Comparison of ENCODE assay signal across 13 mouse cellular contexts in genomic region chr11:113109096-113109495, GRCm38 (mm10).
DNase-seq lines count a peak whose midpoint lies in the region.
"Had no signal": no experiment of that assay in that cellular context is flagged by ENCODE, and none has a peak within 500 bp of the region (broad histone marks: within the 10 kb centered on the region; RNA-seq: fewer than 3 reads in every experiment).

No protein-coding gene starts in this region.

- peak; percentile 35 for DNase-seq in adrenal gland, adult 2 months
- no peak for DNase-seq in adrenal gland, postnatal 4 days (ENCODE audit: low spot score in 2 of 2)
- peak; percentile 24 for DNase-seq in lung, postnatal 36 days
- DNase-seq in lung, postnatal 4 days, result no peak
- DNase-seq in 3134 (ENCODE audit: extremely low read depth, insufficient read length, low spot score), result peak; percentile 43
- DNase-seq in adipocyte (ENCODE audit: low spot score), result peak; percentile 23
- no peak for DNase-seq in cerebellum, adult 11 months
- DNase-seq: cerebellum, adult 11-12 months; cerebellum, adult 9-10 months; cerebellum, postnatal 25 days; gastrocnemius, postnatal 36 days; heart, adult 11 months; heart, postnatal 36 days had no signal

Comparison
In these comparisons a context has a peak if more than half of its experiments do, and no peak if none do; other contexts are left out.
1. DNase-seq: peak in adrenal gland, adult 2 months (single experiment), lung, postnatal 36 days (single experiment), 3134 (single experiment) and adipocyte (single experiment); none in adrenal gland, postnatal 4 days (0 of 2), lung, postnatal 4 days (0 of 2) and cerebellum, adult 11 months (single experiment).